In the genomic region with DNA sequence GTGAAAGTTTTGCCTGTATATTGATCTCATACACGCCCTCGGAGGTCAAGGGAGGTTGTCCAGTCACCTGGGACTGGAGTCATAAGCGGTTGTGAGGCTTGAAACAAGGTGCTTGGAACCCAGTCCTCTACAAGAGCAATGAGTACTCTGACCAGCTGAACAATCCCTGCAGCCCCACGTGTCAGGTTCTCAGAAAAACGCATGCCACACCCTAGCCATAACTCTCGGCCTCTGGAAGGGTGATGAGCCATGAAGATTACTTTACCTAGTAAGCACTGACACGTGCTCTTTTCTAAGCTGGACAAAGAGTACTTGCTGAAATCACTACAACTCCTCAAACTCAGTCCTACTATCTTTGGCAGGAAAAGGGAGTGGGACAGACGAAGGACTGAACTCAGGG, we compare ENCODE assay signal across 22 mouse cellular contexts. TPM values are rescaled to one million over a fixed set of nuclear protein-coding genes. Genes with fewer than 3 reads are reported as not detected.
A peak's percentile ranks its signal among the peaks of the same experiment; 100 is the strongest.
DNase-seq lines count a peak whose midpoint lies in the region; ATAC-seq and TF ChIP-seq lines count a peak whose summit lies in the region.
"Had no signal": no experiment of that assay in that cellular context is flagged by ENCODE, and none has a peak within 500 bp of the region (broad histone marks: within the 10 kb centered on the region; RNA-seq: fewer than 3 reads in every experiment).

No protein-coding gene starts in this region.

- in situ Hi-C loops in ES-E14 (cut with MboI; ENCODE audit: low sequenced_read_pairs in 2 of 2, unreplicated experiment in 2 of 2): no loop called here

- no peak overlapping the region for H3K9ac ChIP-seq in kidney, embryonic 15.5 days
- H3K9ac ChIP-seq in ES-E14 (ENCODE audit: insufficient read depth, low read depth, low read length, poor library complexity, severe bottlenecking): peak overlapping the region; percentile 67
- no peak overlapping the region for H3K9ac ChIP-seq in liver, embryonic 11.5 days (ENCODE audit: low read depth, low read length)
- H3K9ac ChIP-seq in stomach, postnatal 0 days (ENCODE audit: low read length): no peak overlapping the region
- H3K9ac ChIP-seq: forebrain, postnatal 0 days; hindbrain, embryonic 14.5 days; neural tube, embryonic 15.5 days had no signal

- H3K27ac ChIP-seq in kidney, embryonic 15.5 days: no peak overlapping the region
- peak overlapping the region; percentile 80; the same call in 1 of the 2 replicates for H3K27ac ChIP-seq in ES-E14 (ENCODE audit: insufficient read depth, low read depth, low read length, poor library complexity, severe bottlenecking)
- H3K27ac ChIP-seq in liver, embryonic 11.5 days (ENCODE audit: low read depth, low read length): no peak overlapping the region
- H3K27ac ChIP-seq in stomach, postnatal 0 days (replicated peaks): no peak overlapping the region
- H3K27ac ChIP-seq: hindbrain, embryonic 14.5 days; midbrain, embryonic 10.5 days; neural tube, embryonic 15.5 days had no signal

- no peak for ATAC-seq in kidney, embryonic 15.5 days (replicated peaks; ENCODE audit: low FRiP score)
- ATAC-seq in liver, embryonic 11.5 days (replicated peaks; ENCODE audit: low FRiP score): no peak
- no peak for ATAC-seq in stomach, postnatal 0 days (ENCODE audit: low FRiP score, low TSS enrichment)
- ATAC-seq: forebrain, postnatal 0 days had no signal

- no peak for TF ChIP-seq CTCF in stomach, postnatal 0 days (IDR thresholded peaks at IDR 0.05; ENCODE audit: low read depth)

- peaks cover 36% of the 10 kb centered on the region for H3K36me3 ChIP-seq in kidney, embryonic 15.5 days
- H3K36me3 ChIP-seq in ES-E14 (ENCODE audit: control insufficient read depth, insufficient read depth, low read length, poor library complexity, severe bottlenecking): peaks cover 19% of the 10 kb centered on the region
- H3K36me3 ChIP-seq in liver, embryonic 11.5 days (ENCODE audit: control insufficient read depth, insufficient read depth, low read length): peaks cover 16% of the 10 kb centered on the region
- peaks cover 5% of the 10 kb centered on the region; the same call in 1 of the 2 replicates for H3K36me3 ChIP-seq in stomach, postnatal 0 days (ENCODE audit: control insufficient read depth, insufficient read depth, low read length)

- H3K9me3 ChIP-seq in kidney, embryonic 15.5 days (replicated peaks): no peaks in the 10 kb centered on the region
- H3K9me3 ChIP-seq in ES-E14 (ENCODE audit: control insufficient read depth, insufficient read depth, low read depth, low read length): no peaks in the 10 kb centered on the region
- H3K9me3 ChIP-seq in liver, embryonic 11.5 days (ENCODE audit: control insufficient read depth, low read length): no peaks in the 10 kb centered on the region
- no peaks in the 10 kb centered on the region for H3K9me3 ChIP-seq in stomach, postnatal 0 days (ENCODE audit: control insufficient read depth, low read length)
- H3K9me3 ChIP-seq: midbrain, embryonic 10.5 days; neural tube, embryonic 15.5 days had no signal

- no peak overlapping the region for H3K4me2 ChIP-seq in kidney, embryonic 15.5 days
- H3K4me2 ChIP-seq in liver, embryonic 11.5 days: peak overlapping the region; percentile 86
- no peak overlapping the region for H3K4me2 ChIP-seq in stomach, postnatal 0 days (replicated peaks; ENCODE audit: low read depth)

- H3K4me3 ChIP-seq in kidney, embryonic 15.5 days (replicated peaks): no peak overlapping the region
- H3K4me3 ChIP-seq in ES-E14 (ENCODE audit: insufficient read depth in 1 of 2, low read depth in 1 of 2, low read length in 2 of 2, poor library complexity in 1 of 2, severe bottlenecking in 1 of 2): peak overlapping the region; percentile 17 to 98
- H3K4me3 ChIP-seq in liver, embryonic 11.5 days (ENCODE audit: low read depth, low read length): no peak overlapping the region
- H3K4me3 ChIP-seq in stomach, postnatal 0 days (ENCODE audit: low read depth, low read length): no peak overlapping the region
- H3K4me3 ChIP-seq: midbrain, embryonic 10.5 days; neural tube, embryonic 15.5 days had no signal

- TF ChIP-seq EP300 in stomach, postnatal 0 days (optimal IDR thresholded peaks at IDR 0.05): no peak

- 67% methylated on average over 8 of the region's 8 CpGs for WGBS in kidney, embryonic 15.5 days
- WGBS in liver, embryonic 11.5 days: 63% methylated on average over 8 of the region's 8 CpGs
- 60% methylated on average over 8 of the region's 8 CpGs for WGBS in stomach, postnatal 0 days

- no peaks in the 10 kb centered on the region for H3K27me3 ChIP-seq in kidney, embryonic 15.5 days
- no peaks in the 10 kb centered on the region for H3K27me3 ChIP-seq in liver, embryonic 11.5 days (replicated peaks; ENCODE audit: control insufficient read depth, insufficient read depth, low read length)
- no peaks in the 10 kb centered on the region for H3K27me3 ChIP-seq in stomach, postnatal 0 days (ENCODE audit: control insufficient read depth, insufficient read depth, low read length)
- H3K27me3 ChIP-seq: neural tube, embryonic 15.5 days had no signal

- peaks cover 23% of the 10 kb centered on the region for H3K4me1 ChIP-seq in kidney, embryonic 15.5 days
- H3K4me1 ChIP-seq in ES-E14 (ENCODE audit: control insufficient read depth in 2 of 2, insufficient read depth in 2 of 2, low read length in 2 of 2, poor library complexity in 1 of 2): peaks cover 0 to 3% of the 10 kb centered on the region in 2 experiments; a peak in 2 of 4 replicates
- H3K4me1 ChIP-seq in liver, embryonic 11.5 days (replicated peaks; ENCODE audit: control insufficient read depth, insufficient read depth, low read length): peaks cover 23% of the 10 kb centered on the region
- H3K4me1 ChIP-seq in stomach, postnatal 0 days (replicated peaks; ENCODE audit: control insufficient read depth, insufficient read depth): peaks cover 4% of the 10 kb centered on the region; the same call in 1 of the 2 replicates

- DNase-seq in kidney, adult 9 months: peak; percentile 28
- DNase-seq in ES-E14 (ENCODE audit: low read depth, low spot score): no peak
- no peak for DNase-seq in liver, embryonic 11.5 days (ENCODE audit: low spot score)
- peak; percentile 44 for DNase-seq in stomach, postnatal 0 days (ENCODE audit: low spot score)
- no peak for DNase-seq in lung, adult 18-20 months
- no peak for DNase-seq in heart, postnatal 4 days
- DNase-seq: adrenal gland, postnatal 10 days; B cell, adult 2 months; cerebellum, postnatal 10 days; forebrain, postnatal 0 days; heart, adult 18-20 months; kidney, postnatal 10 days; lung, postnatal 10 days; thymus, postnatal 14 days had no signal

TF ChIP-seq in ES-E14, 5 proteins besides CTCF, POLR2A, EP300 and RAD21:
- TF ChIP-seq ZC3H11A (IDR thresholded peaks at IDR 0.05; ENCODE audit: borderline replicate concordance, low read depth, low read length): no peak
- no peak for TF ChIP-seq ZNF384 (IDR thresholded peaks at IDR 0.05; ENCODE audit: low read depth, low read length)
- no peak for TF ChIP-seq MAFK (IDR thresholded peaks at IDR 0.05; ENCODE audit: insufficient read depth, low read depth, low read length)
- TF ChIP-seq CHD2 (IDR thresholded peaks at IDR 0.05; ENCODE audit: low read depth, low read length): no peak
- no peak for TF ChIP-seq HCFC1 (IDR thresholded peaks at IDR 0.05; ENCODE audit: borderline replicate concordance, insufficient read depth, low read length)
TF ChIP-seq in ES-E14: peak in this region for 0.

RNA-seq across cellular contexts. Expression of a gene that starts 2.5 kb away (rescaled TPM):
- 78.7 and 83.4 TPM in 2 replicates for polyA plus RNA-seq in kidney, embryonic 15.5 days (2015; fragmentation: Nextera tagmentation; extraction: Ambion mirVana)
- 108 and 118 TPM in 2 replicates for total RNA-seq in ES-E14 (2012; rRNA removed)
- 65.4 and 72.5 TPM in 2 replicates for polyA plus RNA-seq in liver, embryonic 11.5 days (2014; fragmentation: Nextera tagmentation; extraction: Ambion mirVana)
- 25.0 and 27.2 TPM in 2 replicates for polyA plus RNA-seq in stomach, postnatal 0 days (2015; fragmentation: Nextera tagmentation; extraction: Ambion mirVana)
- total RNA-seq in heart, postnatal 4 days (2021): 10 to 100 TPM; 52.9 to 54.3 TPM

RNA-seq across cellular contexts. Expression of a gene that starts 29.3 kb away (rescaled TPM):
- 10.5 TPM in 2 replicates for polyA plus RNA-seq in kidney, embryonic 15.5 days (2015; fragmentation: Nextera tagmentation; extraction: Ambion mirVana)
- total RNA-seq in ES-E14 (2012; rRNA removed): 19.6 and 26.2 TPM in 2 replicates
- polyA plus RNA-seq in liver, embryonic 11.5 days (2014; fragmentation: Nextera tagmentation; extraction: Ambion mirVana): 41.3 and 44.9 TPM in 2 replicates
- 5.7 and 6.7 TPM in 2 replicates for polyA plus RNA-seq in stomach, postnatal 0 days (2015; fragmentation: Nextera tagmentation; extraction: Ambion mirVana)
- 10 to 100 TPM in 1 of 2 experiments, 1 to 10 TPM in 1; 8.4 to 11.5 TPM for total RNA-seq in heart, postnatal 4 days (2021)

RNA-seq across cellular contexts. Expression of a gene that starts 46.2 kb away (rescaled TPM):
- polyA plus RNA-seq in kidney, embryonic 15.5 days (2015; fragmentation: Nextera tagmentation; extraction: Ambion mirVana): 0.17 TPM in 1 of 2 replicates, not detected in the other
- total RNA-seq in ES-E14 (2012; rRNA removed): 0.18 and 0.53 TPM in 2 replicates
- not detected in 2 replicates for polyA plus RNA-seq in liver, embryonic 11.5 days (2014; fragmentation: Nextera tagmentation; extraction: Ambion mirVana)
- 0.25 and 0.29 TPM in 2 replicates for polyA plus RNA-seq in stomach, postnatal 0 days (2015; fragmentation: Nextera tagmentation; extraction: Ambion mirVana)
- total RNA-seq in heart, postnatal 4 days (2021): not detected
- total RNA-seq: adrenal gland, postnatal 10 days; forebrain, postnatal 0 days; gastrocnemius, adult 8-10 months; heart, adult 18-20 months; layer of hippocampus, postnatal 25 days had no signal
- polyA plus RNA-seq: forebrain, postnatal 0 days; heart, postnatal 0 days; hindbrain, embryonic 14.5 days; midbrain, embryonic 10.5 days; stomach, embryonic 14.5 days had no signal

Comparison
In these comparisons a context has a peak if more than half of its experiments do, and no peak if none do; other contexts are left out.
1. DNase-seq: peak in kidney, adult 9 months (single experiment) and stomach, postnatal 0 days (single experiment); none in ES-E14 (single experiment), liver, embryonic 11.5 days (single experiment), lung, adult 18-20 months (0 of 2) and heart, postnatal 4 days (single experiment).
2. H3K4me3 ChIP-seq: peak in ES-E14 (2 of 2); none in kidney, embryonic 15.5 days (single experiment), liver, embryonic 11.5 days (single experiment) and stomach, postnatal 0 days (single experiment).